Mouse (Mus musculus): ENCODE measurements around the gene Ube2j1.

DNA sequence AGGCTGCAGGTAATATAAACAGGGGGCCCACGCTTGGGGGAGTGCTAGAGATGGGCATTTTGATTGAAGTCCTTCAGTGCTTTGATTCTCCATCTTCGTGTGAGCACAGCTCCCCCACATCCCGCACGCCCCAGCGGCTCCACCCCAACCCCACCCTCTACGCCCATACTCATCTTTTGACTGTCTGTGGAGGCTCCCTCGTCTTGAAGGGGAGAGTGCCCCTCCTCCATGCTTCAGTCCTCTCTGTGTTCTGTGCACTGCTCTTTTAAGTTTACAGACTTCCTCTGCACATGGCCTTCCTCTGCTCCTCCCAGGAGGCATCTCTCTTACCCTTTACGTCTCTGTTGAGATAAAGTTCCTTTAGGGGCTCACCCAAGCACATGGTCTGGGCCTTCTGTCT lies 46.5 kb downstream of the Ube2j1 start:
- TF ChIP-seq POLR2A (IDR thresholded peaks at IDR 0.05; ENCODE audit: low read depth, low read length) (no peak), MAX (IDR thresholded peaks at IDR 0.05; ENCODE audit: low read length) (no peak), MEF2A (IDR thresholded peaks at IDR 0.05; ENCODE audit: borderline replicate concordance, low read depth, low read length) (no peak)

Data from CH12.LX (cell line).